Mouse (Mus musculus) kidney, adult 2 months (tissue): ENCODE measurements around the gene Tigit.

ENCODE experiments used
- CTCF ChIP-seq: fragments of 200-500 bp; conservative IDR thresholded peaks from 2 replicates; pipeline ENCODE4 v1.5.1; 2011; ENCODE audit warnings: low read depth, mild to moderate bottlenecking, control low read depth, low read length, moderate library complexity, mixed read lengths; ENCODE audit not compliant: insufficient read depth, insufficient read length
- POLR2A ChIP-seq: fragments of 200-500 bp; IDR thresholded peaks from one replicate; pipeline ENCODE4 v1.6.1; 2011; ENCODE audit warnings: low read depth, low read length, control low read depth

- TF ChIP-seq CTCF = no peak
- no peak for TF ChIP-seq POLR2A
Measured at GRCm38 (mm10) chr16:43701765-43702504, 38.0 kb upstream of the Tigit start.
